In genomic region chr11:3310789-3311585, GRCm38 (mm10) we compare ENCODE assay signal across 14 mouse cellular contexts. TPM values are rescaled to one million over a fixed set of nuclear protein-coding genes. Genes with fewer than 3 reads are reported as not detected.
A peak's percentile ranks its signal among the peaks of the same experiment; 100 is the strongest.
DNase-seq lines count a peak whose midpoint lies in the region; ATAC-seq and TF ChIP-seq lines count a peak whose summit lies in the region.
"Had no signal": no experiment of that assay in that cellular context is flagged by ENCODE, and none has a peak within 500 bp of the region (broad histone marks: within the 10 kb centered on the region; RNA-seq: fewer than 3 reads in every experiment).

No protein-coding gene starts in this region.

- H3K9ac ChIP-seq in heart, embryonic 16.5 days (ENCODE audit: low read length), result no peak overlapping the region
- H3K9ac ChIP-seq in heart, embryonic 11.5 days (ENCODE audit: low read depth, low read length), result no peak overlapping the region
- H3K9ac ChIP-seq in liver, embryonic 13.5 days, result no peak overlapping the region
- H3K9ac ChIP-seq in intestine, postnatal 0 days (ENCODE audit: low read depth, low read length), result no peak overlapping the region
- H3K9ac ChIP-seq: limb, embryonic 12.5 days; midbrain, embryonic 13.5 days had no signal

- no peaks in the 10 kb centered on the region for H3K27me3 ChIP-seq in heart, embryonic 16.5 days (ENCODE audit: control insufficient read depth, insufficient read depth, low read length)
- no peaks in the 10 kb centered on the region for H3K27me3 ChIP-seq in heart, embryonic 11.5 days (ENCODE audit: control insufficient read depth, insufficient read depth, low read length)
- H3K27me3 ChIP-seq in liver, embryonic 13.5 days, result no peaks in the 10 kb centered on the region
- no peaks in the 10 kb centered on the region for H3K27me3 ChIP-seq in intestine, postnatal 0 days (replicated peaks; ENCODE audit: control insufficient read depth, insufficient read depth, low read length)
- H3K27me3 ChIP-seq: limb, embryonic 12.5 days; midbrain, embryonic 13.5 days had no signal

- H3K9me3 ChIP-seq in heart, embryonic 16.5 days (replicated peaks; ENCODE audit: control insufficient read depth, low read length), result no peaks in the 10 kb centered on the region
- H3K9me3 ChIP-seq in heart, embryonic 11.5 days (replicated peaks; ENCODE audit: control insufficient read depth, low read length), result no peaks in the 10 kb centered on the region
- H3K9me3 ChIP-seq in liver, embryonic 13.5 days (replicated peaks), result no peaks in the 10 kb centered on the region
- H3K9me3 ChIP-seq in intestine, postnatal 0 days (ENCODE audit: control insufficient read depth), result no peaks in the 10 kb centered on the region
- H3K9me3 ChIP-seq: G1E; limb, embryonic 12.5 days; midbrain, embryonic 13.5 days had no signal

- H3K27ac ChIP-seq in heart, embryonic 16.5 days (ENCODE audit: low read length), result peak overlapping the region; percentile 2
- no peak overlapping the region for H3K27ac ChIP-seq in heart, embryonic 11.5 days (ENCODE audit: low read depth, low read length)
- no peak overlapping the region; the same call in 1 of the 2 replicates for H3K27ac ChIP-seq in liver, embryonic 13.5 days
- no peak overlapping the region for H3K27ac ChIP-seq in intestine, postnatal 0 days (ENCODE audit: low read depth, low read length)
- H3K27ac ChIP-seq: hindbrain, postnatal 0 days; limb, embryonic 12.5 days; midbrain, embryonic 13.5 days had no signal

- DNase-seq in NIH3T3 (ENCODE audit: low read depth) (peak; percentile 37), adipocyte (ENCODE audit: low spot score) (no peak)
- DNase-seq in liver, embryonic 13.5 days, result no peak
- DNase-seq in thymus, postnatal 14 days, result peak; percentile 52
- DNase-seq: cerebellum, postnatal 10 days; heart, postnatal 36 days had no signal

- H3K4me1 ChIP-seq in heart, embryonic 16.5 days (ENCODE audit: control insufficient read depth, insufficient read depth, low read length), result peaks cover 3% of the 10 kb centered on the region
- H3K4me1 ChIP-seq in heart, embryonic 11.5 days (ENCODE audit: control insufficient read depth, insufficient read depth, low read length), result no peaks in the 10 kb centered on the region
- peaks cover 44% of the 10 kb centered on the region for H3K4me1 ChIP-seq in liver, embryonic 13.5 days (replicated peaks)
- H3K4me1 ChIP-seq in intestine, postnatal 0 days (replicated peaks; ENCODE audit: control insufficient read depth, insufficient read depth, low read length), result no peaks in the 10 kb centered on the region
- H3K4me1 ChIP-seq: midbrain, embryonic 13.5 days had no signal

- no peak overlapping the region for H3K4me3 ChIP-seq in heart, embryonic 16.5 days (ENCODE audit: low read length)
- no peak overlapping the region for H3K4me3 ChIP-seq in heart, embryonic 11.5 days (ENCODE audit: low read depth, low read length)
- no peak overlapping the region for H3K4me3 ChIP-seq in liver, embryonic 13.5 days (replicated peaks)
- no peak overlapping the region for H3K4me3 ChIP-seq in intestine, postnatal 0 days (ENCODE audit: low read depth, low read length)
- H3K4me3 ChIP-seq: limb, embryonic 12.5 days; midbrain, embryonic 13.5 days had no signal

- WGBS in heart, embryonic 16.5 days, result 70% methylated on average over 10 of the region's 10 CpGs
- WGBS in heart, embryonic 11.5 days (ENCODE audit: insufficient replicate concordance), result 85% methylated on average over 10 of the region's 10 CpGs
- 38% methylated on average over 10 of the region's 10 CpGs for WGBS in liver, embryonic 13.5 days (ENCODE audit: insufficient replicate concordance)
- WGBS in intestine, postnatal 0 days, result 82% methylated on average over 10 of the region's 10 CpGs

- TF ChIP-seq CTCF in intestine, postnatal 0 days (IDR thresholded peaks at IDR 0.05; ENCODE audit: low read depth), result no peak

- H3K36me3 ChIP-seq in heart, embryonic 16.5 days (ENCODE audit: control insufficient read depth, insufficient read depth), result peaks cover 36% of the 10 kb centered on the region
- peaks cover 46% of the 10 kb centered on the region for H3K36me3 ChIP-seq in heart, embryonic 11.5 days (ENCODE audit: control insufficient read depth, insufficient read depth, low read length)
- peaks cover 61% of the 10 kb centered on the region for H3K36me3 ChIP-seq in liver, embryonic 13.5 days
- peaks cover 52% of the 10 kb centered on the region for H3K36me3 ChIP-seq in intestine, postnatal 0 days (ENCODE audit: control insufficient read depth, insufficient read depth)

- no peak overlapping the region for H3K4me2 ChIP-seq in heart, embryonic 16.5 days (ENCODE audit: low read depth, low read length)
- no peak overlapping the region for H3K4me2 ChIP-seq in heart, embryonic 11.5 days
- no peak overlapping the region for H3K4me2 ChIP-seq in liver, embryonic 13.5 days
- no peak overlapping the region for H3K4me2 ChIP-seq in intestine, postnatal 0 days (replicated peaks; ENCODE audit: low read depth)
- H3K4me2 ChIP-seq: limb, embryonic 12.5 days; midbrain, embryonic 13.5 days had no signal

- ATAC-seq in heart, embryonic 16.5 days (replicated peaks; ENCODE audit: extremely low read depth, insufficient read depth, low FRiP score), result peak; percentile 7; the same call in 1 of the 2 replicates
- no peak for ATAC-seq in heart, embryonic 11.5 days (replicated peaks; ENCODE audit: insufficient number of reproducible peaks, low FRiP score, low TSS enrichment)
- ATAC-seq in liver, embryonic 13.5 days (ENCODE audit: low read depth), result peak; percentile 32; the same call in 1 of the 2 replicates
- ATAC-seq in intestine, postnatal 0 days, result no peak
- ATAC-seq: hindbrain, postnatal 0 days; lung, postnatal 0 days; midbrain, embryonic 13.5 days had no signal

RNA-seq across cellular contexts. Expression of gene Pik3ip1, which starts 19.2 kb away (rescaled TPM):
- polyA plus RNA-seq in heart, embryonic 16.5 days (2015; fragmentation: Nextera tagmentation; extraction: Ambion mirVana), result 40.9 and 41.1 TPM in 2 replicates
- 12.2 and 14.2 TPM in 2 replicates for polyA plus RNA-seq in heart, embryonic 11.5 days (2014; fragmentation: Nextera tagmentation; extraction: Ambion mirVana)
- 1.1 and 1.5 TPM in 2 replicates for polyA plus RNA-seq in liver, embryonic 13.5 days (2015; fragmentation: Nextera tagmentation; extraction: Ambion mirVana)
- 6.5 and 6.8 TPM in 2 replicates for polyA plus RNA-seq in intestine, postnatal 0 days (2015; fragmentation: Nextera tagmentation; extraction: Ambion mirVana)

RNA-seq across cellular contexts. Expression of gene Patz1, which starts 22.3 kb away (rescaled TPM):
- polyA plus RNA-seq in heart, embryonic 16.5 days (2015; fragmentation: Nextera tagmentation; extraction: Ambion mirVana), result 25.7 and 26.3 TPM in 2 replicates
- 26.6 and 28.6 TPM in 2 replicates for polyA plus RNA-seq in heart, embryonic 11.5 days (2014; fragmentation: Nextera tagmentation; extraction: Ambion mirVana)
- polyA plus RNA-seq in liver, embryonic 13.5 days (2015; fragmentation: Nextera tagmentation; extraction: Ambion mirVana), result 14.8 and 15.8 TPM in 2 replicates
- polyA plus RNA-seq in intestine, postnatal 0 days (2015; fragmentation: Nextera tagmentation; extraction: Ambion mirVana), result 10.7 and 12.1 TPM in 2 replicates

RNA-seq across cellular contexts. Expression of gene Drg1, which starts 44.8 kb away (rescaled TPM):
- polyA plus RNA-seq in heart, embryonic 16.5 days (2015; fragmentation: Nextera tagmentation; extraction: Ambion mirVana), result 166 and 198 TPM in 2 replicates
- 182 and 194 TPM in 2 replicates for polyA plus RNA-seq in heart, embryonic 11.5 days (2014; fragmentation: Nextera tagmentation; extraction: Ambion mirVana)
- 159 and 171 TPM in 2 replicates for polyA plus RNA-seq in liver, embryonic 13.5 days (2015; fragmentation: Nextera tagmentation; extraction: Ambion mirVana)
- 85.5 and 93.7 TPM in 2 replicates for polyA plus RNA-seq in intestine, postnatal 0 days (2015; fragmentation: Nextera tagmentation; extraction: Ambion mirVana)

Comparison
In these comparisons a context has a peak if more than half of its experiments do, and no peak if none do; other contexts are left out.
1. ATAC-seq: peak in heart, embryonic 16.5 days (single experiment) and liver, embryonic 13.5 days (single experiment); none in heart, embryonic 11.5 days (single experiment) and intestine, postnatal 0 days (single experiment).
2. DNase-seq: peak in NIH3T3 (single experiment) and thymus, postnatal 14 days (single experiment); none in liver, embryonic 13.5 days (single experiment) and adipocyte (single experiment).